Mouse (Mus musculus): ENCODE measurements around the gene Zfp217. TPM values are rescaled to one million over a fixed set of nuclear protein-coding genes. Genes with fewer than 3 reads are reported as not detected.
"Not testable (repeated sequence)": the region's sequence is repeated elsewhere in the genome, so short reads cannot be mapped to it uniquely, and the experiment has no call there.

Gene Zfp217
- 1.4 and 1.9 TPM in 2 replicates for polyA plus RNA-seq (2015; fragmentation: Nextera tagmentation; extraction: Ambion mirVana)

GRCm38 (mm10) chr2:170147661-170148153 lies at the start of gene Zfp217:
Gene Zfp217 (minus strand): TSS chr2:170148103.
- WGBS = 71% methylated on average over 14 of the region's 14 CpGs
- no peak within 1 kb of the TSS for H3K27ac ChIP-seq (replicated peaks)
- no peaks in the 10 kb centered on the region for H3K9me3 ChIP-seq
- no peak within 1 kb of the TSS for H3K4me2 ChIP-seq (replicated peaks)
- no peak for ATAC-seq (replicated peaks)
- H3K27me3 ChIP-seq = no peaks in the 10 kb centered on the region
- no peak within 1 kb of the TSS for H3K4me3 ChIP-seq
- no peak within 1 kb of the TSS for H3K9ac ChIP-seq (replicated peaks)
- peaks cover 6% of the 10 kb centered on the region for H3K4me1 ChIP-seq
- H3K36me3 ChIP-seq = no peaks in the 10 kb centered on the region

- no peak overlapping the region for H3K4me3 ChIP-seq
- no peak overlapping the region for H3K9ac ChIP-seq (replicated peaks)
- H3K27me3 ChIP-seq = no peaks in the 10 kb centered on the region
- H3K27ac ChIP-seq (replicated peaks) = no peak overlapping the region
- no peaks in the 10 kb centered on the region for H3K36me3 ChIP-seq
- WGBS = 74% methylated on average over 13 of the region's 13 CpGs
- no peak overlapping the region for H3K4me2 ChIP-seq (replicated peaks)
- no peaks in the 10 kb centered on the region for H3K9me3 ChIP-seq
- no peak for ATAC-seq (replicated peaks)
- peaks cover 15% of the 10 kb centered on the region for H3K4me1 ChIP-seq
Measured at GRCm38 (mm10) chr2:170195542-170196089, 47.7 kb upstream of the Zfp217 start.

- Histone ChIP-seq H3K9ac (replicated peaks) (no peak overlapping the region), H3K4me1 (peaks cover 15% of the 10 kb centered on the region), H3K27me3 (no peaks in the 10 kb centered on the region), H3K27ac (replicated peaks) (no peak overlapping the region), H3K36me3 (no peaks in the 10 kb centered on the region), H3K9me3 (no peaks in the 10 kb centered on the region), H3K4me2 (replicated peaks) (no peak overlapping the region), H3K4me3 (no peak overlapping the region)
- WGBS = 92% methylated on average over 12 of the region's 12 CpGs
- ATAC-seq (replicated peaks) = no peak
Measured at GRCm38 (mm10) chr2:170194845-170195244, 46.9 kb upstream of the Zfp217 start.

- Histone ChIP-seq H3K27me3 (no peaks in the 10 kb centered on the region), H3K9ac (replicated peaks) (peak overlapping the region; percentile 43), H3K4me1 (peaks cover 15% of the 10 kb centered on the region), H3K36me3 (no peaks in the 10 kb centered on the region), H3K4me3 (peak overlapping the region; percentile 31), H3K9me3 (no peaks in the 10 kb centered on the region), H3K27ac (replicated peaks) (peak overlapping the region; percentile 85), H3K4me2 (replicated peaks) (peak overlapping the region; percentile 42)
- 8% methylated on average over 6 of the region's 6 CpGs for WGBS
- no peak for ATAC-seq (replicated peaks)
Measured at GRCm38 (mm10) chr2:170193850-170194249, 45.9 kb upstream of the Zfp217 start.

GRCm38 (mm10) chr2:170193211-170193610 lies 45.3 kb upstream of the Zfp217 start:
- Histone ChIP-seq H3K9ac (replicated peaks) (peak overlapping the region; percentile 43), H3K4me3 (peak overlapping the region; percentile 31), H3K27me3 (no peaks in the 10 kb centered on the region), H3K9me3 (no peaks in the 10 kb centered on the region), H3K36me3 (no peaks in the 10 kb centered on the region), H3K27ac (replicated peaks) (peak overlapping the region; percentile 85), H3K4me2 (replicated peaks) (peak overlapping the region; percentile 42), H3K4me1 (peaks cover 15% of the 10 kb centered on the region)
- ATAC-seq (replicated peaks) = peak; percentile 74
- 1% methylated on average over 10 of the region's 10 CpGs for WGBS

GRCm38 (mm10) chr2:170192731-170193149 lies 44.8 kb upstream of the Zfp217 start:
- H3K4me1 ChIP-seq = peaks cover 15% of the 10 kb centered on the region
- H3K4me3 ChIP-seq = peak overlapping the region; percentile 31
- H3K9ac ChIP-seq (replicated peaks) = 0 out of 2 replicates have a peak overlapping the region, but pooled peaks have one; percentile 8
- H3K27ac ChIP-seq (replicated peaks) = peak overlapping the region; percentile 85
- H3K27me3 ChIP-seq = no peaks in the 10 kb centered on the region
- 14% methylated on average over 7 of the region's 7 CpGs for WGBS
- H3K9me3 ChIP-seq = no peaks in the 10 kb centered on the region
- H3K36me3 ChIP-seq = no peaks in the 10 kb centered on the region
- peak; percentile 84 for ATAC-seq (replicated peaks)
- H3K4me2 ChIP-seq (replicated peaks) = peak overlapping the region; percentile 42

GRCm38 (mm10) chr2:170188721-170189120 lies 40.8 kb upstream of the Zfp217 start:
- H3K4me1 ChIP-seq = peaks cover 17% of the 10 kb centered on the region
- H3K4me3 ChIP-seq = no peak overlapping the region
- no peaks in the 10 kb centered on the region for H3K9me3 ChIP-seq
- ATAC-seq (replicated peaks) = no peak
- WGBS = 93% methylated on average over 7 of the region's 7 CpGs
- H3K36me3 ChIP-seq = no peaks in the 10 kb centered on the region
- H3K27ac ChIP-seq (replicated peaks) = no peak overlapping the region
- H3K4me2 ChIP-seq (replicated peaks) = no peak overlapping the region
- H3K9ac ChIP-seq (replicated peaks) = no peak overlapping the region
- no peaks in the 10 kb centered on the region for H3K27me3 ChIP-seq

- Histone ChIP-seq H3K9me3 (no peaks in the 10 kb centered on the region), H3K27ac (replicated peaks) (0 out of 2 replicates have a peak overlapping the region, but pooled peaks have one; percentile 51), H3K4me2 (replicated peaks) (peak overlapping the region; percentile 55), H3K9ac (replicated peaks) (peak overlapping the region; percentile 48), H3K27me3 (no peaks in the 10 kb centered on the region), H3K4me3 (peak overlapping the region; percentile 46), H3K36me3 (no peaks in the 10 kb centered on the region), H3K4me1 (peaks cover 5% of the 10 kb centered on the region; the same call in 1 of the 2 replicates)
- ATAC-seq (replicated peaks) = no peak
- 76% methylated on average over 4 of the region's 4 CpGs for WGBS
Measured at GRCm38 (mm10) chr2:170185137-170185837, 37.4 kb upstream of the Zfp217 start.

- H3K9ac ChIP-seq (replicated peaks) = peak overlapping the region; percentile 48
- no peaks in the 10 kb centered on the region for H3K27me3 ChIP-seq
- H3K27ac ChIP-seq (replicated peaks) = 0 out of 2 replicates have a peak overlapping the region, but pooled peaks have one; percentile 51
- peak; percentile 92 for ATAC-seq (replicated peaks)
- H3K4me3 ChIP-seq = peak overlapping the region; percentile 46
- 2% methylated on average over 33 of the region's 33 CpGs for WGBS
- no peaks in the 10 kb centered on the region for H3K36me3 ChIP-seq
- no peaks in the 10 kb centered on the region for H3K9me3 ChIP-seq
- peak overlapping the region; percentile 55 for H3K4me2 ChIP-seq (replicated peaks)
- H3K4me1 ChIP-seq = peaks cover 5% of the 10 kb centered on the region; the same call in 1 of the 2 replicates
Measured at GRCm38 (mm10) chr2:170184175-170184983, 36.5 kb upstream of the Zfp217 start.

- H3K27ac ChIP-seq (replicated peaks) = no peak overlapping the region
- ATAC-seq (replicated peaks) = no peak
- H3K36me3 ChIP-seq = no peaks in the 10 kb centered on the region
- no peaks in the 10 kb centered on the region for H3K9me3 ChIP-seq
- no peak overlapping the region for H3K9ac ChIP-seq (replicated peaks)
- peaks cover 5% of the 10 kb centered on the region; the same call in 1 of the 2 replicates for H3K4me1 ChIP-seq
- H3K4me3 ChIP-seq = peak overlapping the region; percentile 46
- H3K4me2 ChIP-seq (replicated peaks) = peak overlapping the region; percentile 55
- whole genome bisulfite sequencing = 50% methylated on average over 4 of the region's 4 CpGs
- H3K27me3 ChIP-seq = no peaks in the 10 kb centered on the region
Measured at GRCm38 (mm10) chr2:170183851-170184174, 35.9 kb upstream of the Zfp217 start.

GRCm38 (mm10) chr2:170181862-170182261 lies 34.0 kb upstream of the Zfp217 start:
- H3K4me2 ChIP-seq (replicated peaks) = no peak overlapping the region
- no peak for ATAC-seq (replicated peaks)
- H3K36me3 ChIP-seq = no peaks in the 10 kb centered on the region
- peaks cover 9% of the 10 kb centered on the region; the same call in 1 of the 2 replicates for H3K4me1 ChIP-seq
- H3K9ac ChIP-seq (replicated peaks) = no peak overlapping the region
- H3K9me3 ChIP-seq = no peaks in the 10 kb centered on the region
- WGBS = 87% methylated on average over 6 of the region's 6 CpGs
- no peak overlapping the region for H3K4me3 ChIP-seq
- H3K27ac ChIP-seq (replicated peaks) = no peak overlapping the region
- no peaks in the 10 kb centered on the region for H3K27me3 ChIP-seq

GRCm38 (mm10) chr2:170180769-170181168 lies 32.9 kb upstream of the Zfp217 start:
- ATAC-seq (replicated peaks); H3K4me2 ChIP-seq (replicated peaks); H3K4me3 ChIP-seq; H3K36me3 ChIP-seq; H3K9ac ChIP-seq (replicated peaks); H3K27ac ChIP-seq (replicated peaks); H3K9me3 ChIP-seq; H3K27me3 ChIP-seq: not testable (repeated sequence)
- peaks cover 16% of the 10 kb centered on the region for H3K4me1 ChIP-seq
- 98% methylated on average over 3 of the region's 3 CpGs for WGBS
